Mouse (Mus musculus) A20 (cell line): ENCODE measurements around the gene Cdc14a.
A peak's percentile ranks its signal among the peaks of the same experiment; 100 is the strongest.

ENCODE experiments used
- DNase-seq: peaks from one replicate; pipeline ENCODE4 v3.0.0-alpha.2; 2011; ENCODE audit warnings: low read depth, low spot score

Gene Cdc14a

DNA sequence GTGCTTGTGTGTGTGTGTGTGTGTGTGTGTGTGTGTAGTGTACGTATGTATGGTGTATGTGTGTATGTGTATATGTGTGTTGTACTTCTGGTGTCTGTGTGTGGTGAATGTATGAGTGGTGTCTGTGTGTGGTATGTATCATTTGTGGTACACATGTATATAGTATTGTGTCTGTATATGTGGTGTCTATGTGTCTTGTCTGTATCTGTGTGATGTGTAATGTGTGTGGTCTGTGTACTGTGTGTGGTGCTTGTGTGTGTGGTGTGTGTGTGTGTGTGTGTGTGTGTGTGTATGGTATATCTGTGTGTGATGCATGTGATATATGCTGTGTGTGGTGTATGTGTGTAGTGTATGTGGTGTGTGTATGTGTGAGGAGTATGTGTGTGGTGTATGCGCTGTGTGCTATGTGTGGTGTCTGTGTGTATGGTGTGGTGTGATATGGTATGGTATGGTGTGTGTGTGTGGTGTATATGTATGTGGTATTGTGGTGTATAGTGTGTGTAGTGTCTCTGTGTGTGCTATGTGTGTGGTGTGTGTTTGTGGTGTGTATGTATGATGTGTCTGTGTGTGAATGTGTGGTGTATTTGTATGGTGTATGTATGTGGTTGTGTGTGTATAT is 156.7 kb downstream of the Cdc14a start:
- DNase-seq = no peak

DNA sequence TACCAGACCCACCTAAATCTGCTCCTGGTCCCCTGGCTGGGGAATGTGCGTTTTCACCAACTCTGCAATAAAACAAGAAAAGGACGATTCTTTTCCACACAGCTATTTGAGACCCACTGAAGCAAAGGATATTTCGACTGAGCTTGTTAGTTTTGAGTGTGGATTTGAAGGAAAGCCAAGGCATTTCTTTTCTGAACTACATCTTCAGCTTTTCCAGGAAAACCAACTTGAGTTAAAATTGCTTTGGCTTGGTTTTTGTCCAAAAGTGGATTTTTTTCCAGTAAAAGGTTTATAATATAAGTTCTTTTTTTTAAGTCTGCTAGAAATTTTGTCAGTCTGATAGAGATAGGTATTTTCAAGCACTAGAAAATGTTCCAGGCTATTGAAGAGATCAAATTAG is 157.5 kb downstream of the Cdc14a start:
- DNase-seq = no peak

DNA sequence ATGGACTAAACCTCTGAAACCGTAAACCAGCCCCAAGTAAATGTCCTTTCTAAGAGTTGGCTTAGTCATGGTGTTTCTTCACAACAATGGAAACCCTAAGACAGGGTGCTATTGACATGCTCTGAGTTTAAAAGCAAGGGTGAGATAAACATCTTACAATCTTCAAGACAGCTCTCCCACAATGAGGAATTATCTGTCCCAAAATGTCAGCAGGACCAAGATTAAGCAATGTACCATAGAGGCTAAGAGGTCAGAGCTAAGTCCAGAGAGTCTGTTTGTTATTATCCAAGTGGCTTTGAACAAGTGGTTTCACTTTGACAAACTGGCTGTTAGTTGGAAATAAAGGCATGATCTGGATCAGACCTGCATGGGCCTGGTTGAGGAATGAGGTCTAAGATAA is 159.9 kb downstream of the Cdc14a start:
- no peak for DNase-seq

DNA sequence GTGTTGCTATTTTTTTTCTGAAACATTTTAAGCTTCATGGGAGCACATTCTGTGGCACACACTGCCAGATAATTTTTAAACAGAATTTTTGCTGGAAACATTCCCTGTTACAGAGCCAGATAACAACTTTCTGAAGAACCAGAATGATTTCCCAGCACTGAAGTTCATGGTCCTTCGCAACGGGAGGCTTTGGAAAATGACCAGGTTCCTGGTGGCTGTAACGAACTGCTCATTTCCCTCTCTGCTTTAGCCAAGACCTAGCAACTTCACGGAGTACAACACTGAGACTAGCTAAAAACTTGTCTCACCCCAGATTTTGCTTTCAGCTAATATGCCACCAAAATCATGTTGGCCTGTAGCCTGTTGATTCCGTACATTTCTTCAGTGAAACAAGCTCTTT is 160.8 kb downstream of the Cdc14a start:
- DNase-seq = no peak

DNA sequence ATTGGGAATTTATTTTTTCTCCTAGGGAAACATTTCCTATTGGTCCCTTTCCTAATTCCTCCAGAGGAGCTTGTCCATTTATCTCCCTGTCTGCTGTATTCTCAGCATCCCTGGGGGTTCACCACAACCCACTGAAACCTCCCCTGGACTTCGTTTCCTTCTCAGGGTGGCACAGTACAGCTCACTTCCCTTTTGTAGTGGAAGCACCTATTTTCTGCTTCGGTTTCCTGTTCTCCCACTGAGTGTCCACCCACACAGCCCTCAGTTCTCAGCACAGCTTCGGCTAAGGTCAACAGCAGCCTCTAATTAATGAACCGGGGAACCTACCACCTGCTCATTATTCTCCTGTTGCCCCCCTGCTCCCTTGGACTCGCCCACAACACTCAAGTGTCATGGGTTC is 167.7 kb downstream of the Cdc14a start:
- DNase-seq = peak; percentile 45

DNA sequence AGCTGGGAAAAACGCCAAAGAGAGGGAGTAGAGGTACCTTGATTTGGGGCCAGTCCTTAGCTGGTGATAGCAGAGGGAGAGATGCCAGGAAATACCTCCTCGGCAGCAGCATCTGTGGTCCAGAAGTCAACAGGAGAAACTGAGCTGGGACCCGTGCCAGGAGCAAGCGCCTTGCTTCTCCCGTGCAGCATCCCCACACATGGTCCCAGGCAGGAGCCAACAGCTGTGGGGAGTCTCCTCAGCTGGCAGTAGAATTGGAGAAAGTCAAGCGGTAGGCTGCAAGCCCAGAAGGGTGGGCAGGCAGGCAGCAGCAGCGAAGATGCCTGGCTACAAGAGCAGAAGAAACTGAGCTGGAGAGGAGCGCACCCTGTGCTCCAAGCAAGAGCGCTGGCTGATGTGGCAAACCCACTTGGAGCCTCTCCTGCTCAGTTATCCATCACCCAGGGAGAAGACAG is 170.7 kb downstream of the Cdc14a start, which contains the start of gene Gpr88:
Gene Gpr88 (minus strand): TSS at position 427 of the 455 bp plus-strand sequence.
- DNase-seq = no peak

DNA sequence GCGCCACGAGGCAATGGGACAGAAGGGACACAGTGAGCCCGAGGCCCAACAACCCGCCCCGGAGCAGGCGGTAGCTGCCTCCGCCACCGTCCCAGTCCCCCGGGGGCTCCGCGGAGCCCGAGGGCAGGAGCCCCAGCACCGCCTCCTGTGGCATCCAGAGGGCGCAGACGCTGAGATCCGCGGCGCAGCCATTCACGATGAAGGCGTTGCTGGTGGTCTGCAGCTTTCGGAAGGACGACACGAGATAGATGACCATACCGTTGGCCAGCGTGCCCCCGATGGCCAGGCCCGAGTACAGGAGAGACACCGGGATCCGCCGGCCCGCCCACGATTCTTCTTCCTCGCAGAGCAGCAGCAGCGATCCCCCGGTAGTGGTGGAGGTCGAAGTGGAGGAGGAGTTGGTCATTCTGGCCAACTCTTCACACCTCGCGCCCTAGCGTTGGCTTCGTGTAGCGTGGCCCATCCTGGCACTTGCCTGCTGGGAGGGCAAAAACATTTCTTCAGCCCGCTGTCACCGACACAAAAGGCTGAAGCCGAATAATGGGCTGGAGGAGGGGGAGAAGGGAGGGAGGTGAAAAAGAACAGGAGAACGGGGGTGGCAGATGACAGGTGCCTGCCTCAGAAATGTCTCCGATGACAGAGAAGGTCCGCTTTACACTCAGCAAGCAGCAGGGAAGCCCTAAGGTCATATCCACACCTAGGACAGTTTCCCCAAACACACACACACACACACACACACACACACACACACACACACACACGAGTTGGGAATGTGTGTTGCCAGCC is 171.4 kb downstream of the Cdc14a start:
- no peak for DNase-seq

DNA sequence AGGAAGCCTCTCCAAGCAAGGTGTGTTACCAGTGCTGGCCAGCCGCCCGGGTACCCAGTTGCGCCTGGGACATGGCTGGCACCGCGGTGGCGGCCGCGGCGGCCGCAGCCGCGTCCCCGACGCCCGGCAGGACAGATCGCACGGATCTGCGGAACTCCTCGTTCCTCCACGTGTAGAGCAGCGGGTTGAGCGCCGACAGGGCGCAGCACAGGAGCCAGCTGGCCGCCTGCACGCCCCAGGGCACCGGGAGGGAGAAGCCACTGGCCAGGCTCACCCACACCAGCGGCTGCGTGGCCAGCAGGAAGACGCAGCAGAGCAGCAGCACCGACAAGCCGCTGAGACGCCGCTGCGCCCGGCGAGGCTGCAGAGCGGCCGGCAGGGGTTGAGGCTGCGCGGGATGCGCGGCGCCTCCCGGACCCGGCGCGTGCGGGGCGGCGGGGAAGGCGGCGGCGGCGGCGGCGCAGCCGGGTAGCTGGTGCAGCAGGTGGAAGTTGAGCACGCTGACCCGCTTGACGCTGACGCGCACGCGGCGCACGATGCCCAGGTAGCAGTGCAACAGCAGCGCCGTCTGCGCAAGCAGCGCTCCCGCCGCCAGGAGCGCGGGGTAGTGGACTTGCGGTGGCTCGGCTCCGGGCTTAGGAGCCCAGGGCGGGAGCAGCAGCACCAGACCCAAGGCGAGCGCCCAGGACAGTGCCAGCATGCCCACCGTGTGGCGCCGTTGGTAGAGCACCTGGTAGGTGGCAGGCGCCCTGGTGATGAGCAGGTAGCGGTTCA is 172.2 kb downstream of the Cdc14a start:
- DNase-seq = no peak

DNA sequence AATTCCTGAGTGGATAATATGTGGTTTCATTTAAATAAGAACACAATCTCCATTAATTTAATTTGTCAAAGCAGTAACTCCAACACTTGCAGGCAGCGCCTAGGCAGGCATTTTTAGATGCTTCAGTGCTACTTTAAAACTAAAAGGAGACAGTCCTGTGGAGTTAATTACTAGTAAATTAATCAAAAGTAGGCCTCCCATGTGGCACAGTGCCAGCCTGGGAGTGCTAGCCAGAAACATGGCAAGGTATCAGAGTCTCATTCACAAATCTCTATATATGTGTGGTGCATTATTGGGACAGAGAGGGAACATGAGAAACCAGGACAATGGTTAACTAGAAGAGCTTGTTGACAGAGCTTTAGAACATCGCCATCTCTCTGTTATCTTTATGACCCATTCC is 174.8 kb downstream of the Cdc14a start:
- no peak for DNase-seq

DNA sequence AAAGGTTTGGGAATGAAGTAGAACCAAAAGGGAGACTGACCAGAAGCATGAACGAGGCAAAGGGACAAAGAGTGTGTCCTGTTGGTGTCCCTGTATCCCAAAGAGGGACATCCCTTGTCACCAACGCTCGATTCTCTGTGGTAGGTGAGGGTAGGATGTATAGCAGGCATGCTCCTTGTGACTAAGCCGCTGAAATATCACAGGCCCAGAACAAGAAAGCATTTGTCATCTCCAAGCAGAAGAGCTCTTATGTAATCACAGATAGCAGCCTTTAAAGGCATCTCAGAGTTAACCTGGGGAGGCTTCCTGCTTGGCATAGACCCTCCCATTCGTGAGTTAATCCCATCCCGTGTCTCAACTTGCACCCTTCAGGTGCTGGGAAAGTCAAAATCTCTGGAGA is 179.4 kb downstream of the Cdc14a start:
- DNase-seq = no peak

DNA sequence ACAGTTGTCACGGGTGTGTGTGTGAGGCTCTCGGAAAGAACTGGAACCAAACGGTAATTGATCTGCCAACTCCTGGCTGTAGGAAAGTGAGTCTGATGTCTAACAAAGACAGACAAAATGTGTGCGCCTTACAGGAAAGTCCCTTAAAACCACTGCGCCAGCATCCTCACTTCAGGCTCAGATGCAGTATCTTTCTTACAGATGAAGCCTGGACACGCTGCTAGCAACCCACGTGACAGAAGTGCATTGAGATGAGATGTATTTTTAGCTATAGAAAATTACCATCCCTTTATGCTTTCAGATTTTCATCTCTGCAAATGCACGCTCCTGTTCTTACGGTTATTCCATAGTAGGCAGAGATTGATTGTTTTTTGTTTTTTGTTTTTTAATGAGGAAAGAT is 181.1 kb downstream of the Cdc14a start:
- DNase-seq = no peak

DNA sequence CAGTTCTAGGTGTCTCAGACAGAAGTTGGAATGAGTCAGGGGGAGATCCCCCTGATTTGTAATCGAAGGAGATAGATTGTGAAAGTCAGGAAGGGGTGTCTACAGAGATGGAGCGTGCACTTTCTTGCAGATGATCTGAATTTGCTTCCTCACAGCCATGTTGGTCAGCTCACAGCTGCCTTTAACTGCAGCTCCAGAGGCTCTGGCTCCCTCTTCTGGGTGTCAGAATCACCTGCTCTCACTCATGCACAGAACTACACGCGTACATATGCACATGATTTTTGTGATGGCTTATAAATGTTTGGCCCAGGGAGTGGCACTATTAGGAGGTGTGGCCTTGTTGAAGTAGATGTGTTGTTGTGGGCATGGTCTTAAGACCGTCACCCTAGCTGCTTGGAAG is 186.3 kb downstream of the Cdc14a start:
- DNase-seq = peak; percentile 30

DNA sequence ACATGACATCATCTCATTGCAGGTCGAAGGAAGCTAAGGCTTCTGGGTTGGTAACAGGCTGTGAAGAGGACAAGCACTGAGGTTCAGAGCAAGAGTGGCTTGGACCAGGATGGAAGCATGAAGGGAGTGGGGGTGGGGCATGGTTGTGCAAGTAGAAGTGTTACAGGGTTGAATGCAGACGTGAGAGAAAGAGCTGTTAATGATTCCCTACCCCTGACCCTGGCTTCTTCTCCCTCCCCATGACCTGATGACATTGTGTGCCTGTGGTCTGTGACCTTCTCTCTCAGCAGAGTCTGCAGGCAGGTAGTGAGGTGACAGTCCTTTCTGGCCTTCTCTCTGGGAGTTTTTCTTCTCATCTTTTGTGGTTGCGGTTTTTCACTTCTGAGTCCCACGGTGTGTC is 187.0 kb downstream of the Cdc14a start:
- DNase-seq = no peak

DNA sequence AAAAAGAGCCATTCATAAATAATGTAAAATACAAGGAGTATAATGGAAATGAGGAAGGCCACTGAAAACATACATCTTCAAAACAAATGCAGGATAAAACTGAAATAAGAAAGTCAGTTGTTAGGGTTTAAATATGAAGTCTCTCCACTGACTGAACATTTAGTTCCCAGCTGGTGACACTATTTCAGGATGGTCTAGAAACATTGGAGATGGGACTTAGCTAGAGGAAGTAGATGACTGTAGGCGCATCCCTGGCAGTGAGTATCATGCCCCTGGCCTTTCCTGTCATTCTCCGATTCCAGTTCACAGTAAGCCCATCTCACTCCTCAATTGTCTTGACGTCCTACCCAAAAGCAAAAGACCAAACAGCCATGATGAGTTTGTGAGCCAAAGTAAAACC is 190.3 kb downstream of the Cdc14a start:
- DNase-seq = no peak

DNA sequence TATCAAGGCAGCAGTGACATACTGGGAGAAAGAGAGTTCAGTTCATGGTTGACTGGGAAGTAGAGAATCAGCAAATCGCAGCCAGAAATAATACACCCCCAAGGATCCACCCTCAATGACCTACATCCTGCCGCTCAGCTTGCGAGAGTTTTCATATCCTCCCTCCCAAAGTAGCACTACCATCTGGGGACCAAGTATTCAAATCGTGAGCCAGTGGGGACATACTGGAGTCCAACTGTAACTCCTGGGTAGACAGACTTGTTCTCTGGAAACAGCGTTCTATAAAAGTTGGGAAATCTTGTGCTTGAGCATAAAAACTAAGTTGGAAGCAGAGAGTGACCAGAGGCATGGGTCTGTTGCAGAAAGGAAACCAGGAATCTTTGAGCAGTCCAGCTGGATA is 191.1 kb downstream of the Cdc14a start:
- DNase-seq = no peak

DNA sequence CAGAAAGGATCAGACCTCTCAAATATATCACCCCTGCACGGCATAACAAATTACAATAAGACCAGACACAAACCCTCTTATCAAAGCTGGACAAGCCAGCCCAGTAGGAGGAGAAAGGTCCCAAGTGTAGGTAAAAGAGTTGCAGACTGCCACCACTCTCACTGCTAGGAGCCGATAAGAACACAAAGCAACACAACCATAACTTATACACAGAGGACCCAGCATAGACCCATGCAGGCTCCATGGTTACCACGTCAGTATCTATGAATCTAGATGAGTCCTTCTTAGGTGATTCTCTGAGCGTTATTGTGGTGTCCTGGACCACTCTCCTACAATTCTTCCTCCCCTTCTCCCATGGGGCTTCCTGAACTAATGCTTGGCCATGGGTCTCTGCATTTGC is 194.5 kb downstream of the Cdc14a start:
- DNase-seq = no peak

DNA sequence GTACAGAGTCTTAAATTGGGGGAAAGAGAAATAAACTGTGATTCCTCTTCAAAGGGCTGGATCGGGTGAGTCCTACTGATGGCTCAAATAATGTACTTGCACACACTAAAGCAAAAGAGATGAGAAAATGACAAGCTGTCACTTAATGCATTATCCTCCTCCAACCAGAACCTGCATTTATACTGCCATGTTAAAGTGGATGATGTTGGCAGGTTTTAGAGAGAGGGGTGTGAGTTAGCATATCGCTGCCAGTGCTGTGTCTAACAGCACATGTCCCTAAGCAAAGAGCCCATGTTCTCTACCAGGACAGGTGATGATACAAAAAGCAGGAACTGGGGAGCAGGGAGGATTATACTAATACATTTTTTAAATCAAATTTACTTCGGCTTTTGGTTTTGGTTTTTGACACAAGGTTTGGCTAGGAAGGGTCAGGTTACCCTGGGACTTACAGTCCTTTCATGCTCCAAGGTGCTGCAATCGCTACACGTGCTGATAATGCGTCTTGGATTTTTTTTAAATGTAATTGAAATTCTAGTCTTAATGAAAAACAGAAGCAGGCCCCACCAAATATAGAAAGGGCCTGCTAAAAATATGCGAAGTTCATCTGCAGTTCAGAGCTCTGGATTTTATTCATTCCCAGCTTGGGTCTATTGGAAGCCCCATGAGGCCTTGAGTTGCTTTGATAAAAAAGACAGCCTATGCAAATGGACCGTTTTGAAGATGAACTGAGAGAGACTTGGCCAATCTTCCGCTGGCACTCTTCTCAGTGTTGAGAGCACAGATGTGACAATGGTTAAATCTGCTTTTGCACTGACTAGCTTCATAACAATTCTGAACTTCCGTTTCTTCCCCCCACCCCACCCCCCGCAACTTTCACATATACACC is 195.2 kb downstream of the Cdc14a start:
- no peak for DNase-seq

DNA sequence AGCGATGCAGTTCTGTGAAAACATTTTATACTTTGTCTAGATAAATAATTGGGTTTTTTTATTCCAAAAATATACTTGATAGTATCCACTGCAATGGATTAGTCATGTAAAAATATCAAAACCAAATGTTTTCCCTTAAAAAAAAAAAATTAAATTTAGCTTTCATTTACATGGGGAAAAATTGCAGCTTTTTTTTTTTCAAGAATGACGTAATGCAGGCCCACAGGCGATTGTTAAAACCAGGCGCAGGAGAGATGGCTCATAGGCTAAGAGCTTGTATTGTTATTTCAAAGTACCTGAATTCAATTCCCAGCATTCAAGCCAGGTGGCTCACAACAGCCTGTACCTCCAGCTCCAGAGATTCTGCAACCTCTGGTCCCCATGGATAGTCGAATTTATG is 196.4 kb downstream of the Cdc14a start:
- DNase-seq = no peak

DNA sequence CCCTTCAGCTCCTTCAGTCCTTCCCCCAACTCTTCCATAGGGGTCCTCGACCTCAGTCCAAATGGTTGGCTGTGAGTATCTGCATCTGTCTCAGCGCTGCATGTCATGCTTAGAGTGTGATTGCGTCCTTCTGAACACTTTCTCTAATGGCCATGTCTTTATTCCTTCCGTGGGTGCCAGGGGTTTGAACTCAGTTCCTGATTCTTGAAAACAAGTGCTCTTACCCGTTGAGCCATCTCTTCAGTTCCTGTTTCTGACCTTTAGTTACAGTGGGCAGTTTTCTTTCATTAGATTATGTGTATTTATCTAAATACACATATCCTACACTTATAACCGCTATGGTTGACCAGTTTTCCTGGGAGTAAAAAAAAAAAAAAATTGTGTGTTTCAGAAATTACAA is 196.9 kb downstream of the Cdc14a start:
- no peak for DNase-seq
